Mouse (Mus musculus) myocyte (in vitro differentiated cells): ENCODE results near the gene Jmjd6.

Source experiments
- E2F4 ChIP-seq: IDR thresholded peaks from one replicate; pipeline ENCODE4 v1.6.1; 2011; ENCODE audit warnings: mild to moderate bottlenecking, control low read depth, moderate library complexity; ENCODE audit not compliant: insufficient read depth
- MYOG ChIP-seq, 3 experiments: IDR thresholded peaks; one replicate each; pipeline ENCODE4 v1.6.1; 2011; ENCODE audit warnings: control low read depth in 2 of 3, low read depth in 2 of 3, mild to moderate bottlenecking in 2 of 3; ENCODE audit not compliant: insufficient read length in 2 of 3, control insufficient read depth in 1 of 3, insufficient read depth in 1 of 3
- POLR2A ChIP-seq: IDR thresholded peaks from one replicate; pipeline ENCODE4 v1.6.1; 2011; ENCODE audit warnings: low read depth, mild to moderate bottlenecking, control low read depth, moderate library complexity; ENCODE audit not compliant: insufficient read length
- POLR2AphosphoS2 ChIP-seq: IDR thresholded peaks from one replicate; pipeline ENCODE4 v1.6.1; 2011; ENCODE audit warnings: low read depth, control low read depth; ENCODE audit not compliant: insufficient read length
- TCF12 ChIP-seq: IDR thresholded peaks from one replicate; pipeline ENCODE4 v1.6.1; 2011; ENCODE audit warnings: mild to moderate bottlenecking, control low read depth; ENCODE audit not compliant: poor library complexity, insufficient read depth, severe bottlenecking
- TCF3 ChIP-seq: IDR thresholded peaks from one replicate; pipeline ENCODE4 v1.6.1; 2011; ENCODE audit warnings: low read depth, control low read depth; ENCODE audit not compliant: insufficient read length

DNA sequence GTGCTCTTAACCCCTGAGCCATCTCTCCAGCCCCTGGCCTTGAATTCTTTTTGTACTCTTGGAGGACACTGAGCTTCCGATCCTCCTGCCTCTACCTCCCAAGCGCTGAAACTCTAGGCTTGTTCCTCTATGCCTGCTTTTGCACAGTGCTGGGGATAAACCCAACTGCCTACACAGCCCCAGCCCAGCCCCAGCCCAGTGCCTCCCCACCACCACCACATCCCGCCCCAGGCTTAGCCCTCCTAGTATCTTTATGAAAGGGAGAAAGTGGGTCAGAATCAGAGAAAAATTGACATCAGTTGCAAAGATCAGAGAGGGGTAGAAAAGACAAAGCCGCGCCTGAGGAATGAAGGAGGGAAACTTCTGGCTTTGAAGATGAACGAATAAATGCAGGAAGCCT is 40.8 kb upstream of the Jmjd6 start:
- TF ChIP-seq E2F4 (no peak), POLR2AphosphoS2 (no peak), TCF12 (no peak), POLR2A (no peak), MYOG (IDR thresholded peaks at IDR 0.05; ENCODE audit: control insufficient read depth in 1 of 3, insufficient read depth in 1 of 3, insufficient read length in 2 of 3, low read depth in 2 of 3) (no peak), TCF3 (no peak)
